Mouse (Mus musculus): ENCODE data around the gene Man1a2. TPM values are rescaled to one million over a fixed set of nuclear protein-coding genes. Genes with fewer than 3 reads are reported as not detected.

Man1a2 gene
- total and polyA plus RNA-seq, 3 experiments, result 27.1 to 261 (median 33.2) TPM

DNA sequence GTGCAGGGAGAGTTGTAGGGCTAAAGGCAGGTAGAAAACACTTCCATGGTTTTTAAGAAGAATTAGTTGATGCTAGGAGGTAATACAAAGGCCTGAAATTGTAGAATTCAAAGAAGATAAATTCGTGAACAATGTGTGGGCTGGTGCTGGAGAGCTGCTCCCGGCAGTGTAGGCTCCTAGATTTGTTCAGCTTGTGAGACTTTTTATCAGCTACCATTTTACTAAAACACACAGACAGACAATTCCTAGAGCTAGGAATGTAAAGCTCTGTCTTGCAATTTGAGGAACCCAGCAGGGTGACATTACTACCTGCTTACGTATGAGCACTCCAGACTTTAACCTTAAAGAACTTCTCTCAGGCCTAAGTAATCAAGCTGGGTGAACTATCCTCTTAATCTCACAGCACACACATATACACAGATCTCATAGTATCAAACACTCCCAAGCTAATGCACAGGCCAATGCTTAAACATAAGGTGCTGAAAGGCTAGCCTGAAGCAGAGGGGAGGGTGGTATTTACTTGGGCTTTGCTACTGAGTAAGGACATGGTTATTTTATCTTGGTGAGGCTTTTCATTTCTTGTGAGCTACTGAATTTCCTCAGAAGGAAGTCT lies 112.6 kb downstream of the Man1a2 start:
- H3K4me3 ChIP-seq (ENCODE audit: control insufficient read depth in 1 of 2, insufficient read depth in 1 of 2, low read depth in 2 of 2, low read length in 2 of 2), result no peak overlapping the region
- TF ChIP-seq MYC (IDR thresholded peaks at IDR 0.05; ENCODE audit: low read depth, low read length) (no peak), EP300 (IDR thresholded peaks at IDR 0.05; ENCODE audit: low read depth in 1 of 2, low read length in 2 of 2) (no peak), MAZ (IDR thresholded peaks at IDR 0.05; ENCODE audit: low read depth, low read length) (no peak), POLR2AphosphoS2 (IDR thresholded peaks at IDR 0.05; ENCODE audit: low read length) (no peak), CHD1 (IDR thresholded peaks at IDR 0.05; ENCODE audit: low read depth, low read length) (no peak), ZMIZ1 (IDR thresholded peaks at IDR 0.05; ENCODE audit: low read depth, low read length) (no peak), USF1 (IDR thresholded peaks at IDR 0.05; ENCODE audit: low read depth, low read length) (no peak), USF2 (IDR thresholded peaks at IDR 0.05; ENCODE audit: borderline replicate concordance in 1 of 2, insufficient read depth in 1 of 2, low read depth in 1 of 2, low read length in 2 of 2) (no peak), MEF2A (IDR thresholded peaks at IDR 0.05; ENCODE audit: extremely low read depth, insufficient replicate concordance, low read depth, low read length, poor library complexity, severe bottlenecking) (no peak), SMC3 (IDR thresholded peaks at IDR 0.05; ENCODE audit: low read depth, low read length) (no peak), POLR2A (IDR thresholded peaks at IDR 0.05; ENCODE audit: control insufficient read depth in 1 of 2, insufficient read depth in 1 of 2, low read depth in 1 of 2, low read length in 2 of 2, poor library complexity in 1 of 2) (no peak)
- no peaks in the 10 kb centered on the region for H3K9me3 ChIP-seq (replicated peaks; ENCODE audit: insufficient read depth, low read length)
- H3K79me2 ChIP-seq (ENCODE audit: control insufficient read depth, insufficient read depth, low read length, poor library complexity), result no peaks in the 10 kb centered on the region
- peaks cover 0 to under 1% of the 10 kb centered on the region in 2 experiments; a peak in 2 of 4 replicates for H3K36me3 ChIP-seq (ENCODE audit: control insufficient read depth in 1 of 2, insufficient read depth in 2 of 2, low read length in 2 of 2)
- DNase-seq (ENCODE audit: low read depth, low spot score), result no peak
- no peak overlapping the region for H3K9ac ChIP-seq (ENCODE audit: control insufficient read depth, low read depth, low read length, poor library complexity, severe bottlenecking)
- H3K27ac ChIP-seq (ENCODE audit: control insufficient read depth, low read depth, low read length), result no peak overlapping the region
- H3K4me1 ChIP-seq (ENCODE audit: control insufficient read depth in 1 of 2, insufficient read depth in 2 of 2, low read length in 2 of 2), result no peaks in the 10 kb centered on the region
- no peaks in the 10 kb centered on the region for H3K27me3 ChIP-seq (ENCODE audit: control insufficient read depth in 1 of 2, insufficient read depth in 2 of 2, low read length in 2 of 2)

- H3K36me3 ChIP-seq (ENCODE audit: control insufficient read depth in 1 of 2, insufficient read depth in 2 of 2, low read length in 2 of 2), result no peaks in the 10 kb centered on the region
- TF ChIP-seq RAD21 (IDR thresholded peaks at IDR 0.05; ENCODE audit: low read depth, low read length), result peak; percentile 97
- TF ChIP-seq POLR2AphosphoS5 (IDR thresholded peaks at IDR 0.05; ENCODE audit: borderline replicate concordance, low read depth, low read length), result no peak
- no peak for TF ChIP-seq MAFK (IDR thresholded peaks at IDR 0.05; ENCODE audit: borderline replicate concordance, low read depth, low read length)
- TF ChIP-seq SMC3 (IDR thresholded peaks at IDR 0.05; ENCODE audit: low read depth, low read length), result peak; percentile 91
- no peak for TF ChIP-seq GABPA (IDR thresholded peaks at IDR 0.05; ENCODE audit: low read depth, low read length)
- TF ChIP-seq ZNF384 (IDR thresholded peaks at IDR 0.05; ENCODE audit: low read depth, low read length), result 0 out of 2 replicates have a peak, but pooled peaks have one; percentile 6
- peak; percentile 14 to 95 (median 74); a peak in 4 of 6 replicates for TF ChIP-seq CTCF (IDR thresholded peaks at IDR 0.05 in 2 of 3, conservative IDR thresholded peaks at IDR 0.05 in 1 of 3; ENCODE audit: control insufficient read depth in 1 of 3, insufficient read depth in 1 of 3, low read depth in 2 of 3, low read length in 3 of 3, poor library complexity in 1 of 3, severe bottlenecking in 1 of 3)
- peak; percentile 95 for TF ChIP-seq ZC3H11A (IDR thresholded peaks at IDR 0.05; ENCODE audit: low read depth, low read length)
- no peak overlapping the region for H3K4me3 ChIP-seq (ENCODE audit: control insufficient read depth in 1 of 2, insufficient read depth in 1 of 2, low read depth in 2 of 2, low read length in 2 of 2)
- DNase-seq (ENCODE audit: low read depth, low spot score), result peak; percentile 67
- no peak overlapping the region for H3K27ac ChIP-seq (ENCODE audit: control insufficient read depth, low read depth, low read length)
- H3K79me2 ChIP-seq (ENCODE audit: control insufficient read depth, insufficient read depth, low read length, poor library complexity), result no peaks in the 10 kb centered on the region
- H3K9ac ChIP-seq (ENCODE audit: control insufficient read depth, low read depth, low read length, poor library complexity, severe bottlenecking), result no peak overlapping the region
- no peaks in the 10 kb centered on the region for H3K4me1 ChIP-seq (ENCODE audit: control insufficient read depth in 1 of 2, insufficient read depth in 2 of 2, low read length in 2 of 2)
- H3K27me3 ChIP-seq (ENCODE audit: control insufficient read depth in 1 of 2, insufficient read depth in 2 of 2, low read length in 2 of 2), result no peaks in the 10 kb centered on the region
- no peaks in the 10 kb centered on the region for H3K9me3 ChIP-seq (replicated peaks; ENCODE audit: insufficient read depth, low read length)
Measured at GRCm38 (mm10) chr3:100568443-100569390, 116.6 kb downstream of the Man1a2 start.
